Mouse (Mus musculus): ENCODE results near the gene 1600002K03Rik.

- TF ChIP-seq CTCF (IDR thresholded peaks at IDR 0.05; ENCODE audit: borderline replicate concordance, extremely low read depth, insufficient read depth, insufficient read length): no peak
- no peak for TF ChIP-seq POLR2A (IDR thresholded peaks at IDR 0.05; ENCODE audit: borderline replicate concordance, extremely low read depth, insufficient read depth, insufficient read length, poor library complexity, severe bottlenecking)
These were observed 12.9 kb upstream of the 1600002K03Rik start for GRCm38 (mm10) chr10:80159561-80160454.

Measured in brain, embryonic 14.5 days (tissue).